Mouse (Mus musculus): ENCODE data around the gene Arhgef2.

Gene Arhgef2

DNA sequence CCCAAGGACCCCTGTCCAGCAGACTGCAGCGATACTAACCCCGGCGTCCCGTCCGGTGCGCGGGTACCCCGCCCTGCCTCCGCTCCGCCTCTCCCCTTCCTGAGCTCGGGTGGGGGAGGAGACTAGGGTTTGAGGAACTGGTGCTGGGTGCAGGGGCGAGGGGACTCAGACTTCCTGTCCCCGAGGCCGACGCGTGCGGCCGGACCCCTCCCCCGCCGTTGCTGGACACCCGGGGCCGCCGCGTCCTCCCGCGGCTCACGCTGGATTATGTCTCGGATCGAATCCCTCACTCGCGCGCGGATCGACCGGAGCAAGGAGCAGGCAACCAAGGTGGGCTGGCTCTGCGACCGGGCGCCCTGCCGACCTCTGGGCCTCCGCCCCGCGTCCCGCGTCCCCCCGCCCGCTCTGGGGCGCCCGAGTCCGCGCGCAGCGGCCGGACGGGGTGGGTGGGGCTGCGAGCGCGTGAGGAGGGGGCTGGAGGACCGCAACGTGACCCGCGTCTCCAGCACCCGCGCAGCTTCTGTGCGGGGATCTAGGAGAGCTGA, 15.3 kb downstream of the Arhgef2 start:
- DNase-seq (ENCODE audit: low spot score in 2 of 2), result peak; percentile 69 to 71

DNA sequence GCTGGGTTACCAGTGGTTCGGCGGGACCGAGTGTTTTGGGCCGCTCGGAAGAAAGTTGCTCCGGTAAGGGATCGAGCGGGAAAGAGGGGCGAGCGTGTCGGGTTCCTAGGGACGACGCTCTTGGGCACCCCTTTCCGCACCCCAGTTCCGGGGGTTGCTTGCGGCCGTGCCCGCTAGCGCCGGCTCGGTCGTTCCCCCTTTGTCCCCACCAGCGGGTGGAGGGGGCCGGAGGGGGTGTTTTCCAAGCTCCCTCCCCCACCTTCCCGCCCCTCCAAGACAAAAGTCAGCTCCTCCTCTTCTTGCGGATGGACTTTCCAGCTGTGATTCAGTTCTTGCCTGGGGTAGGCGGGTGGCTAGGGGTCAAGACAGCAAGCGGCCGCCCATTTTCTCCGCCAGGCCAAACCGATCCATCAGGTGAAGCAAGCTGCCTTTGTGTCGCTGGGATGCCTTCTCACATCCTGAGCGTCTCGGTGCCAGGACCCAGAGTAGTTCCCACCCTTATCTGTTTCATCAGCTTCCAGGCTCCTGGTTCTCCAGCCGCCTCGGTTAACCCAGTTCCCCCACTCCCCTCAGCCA, 15.9 kb downstream of the Arhgef2 start:
- DNase-seq (ENCODE audit: low spot score in 2 of 2), result peak; percentile 35 to 53

DNA sequence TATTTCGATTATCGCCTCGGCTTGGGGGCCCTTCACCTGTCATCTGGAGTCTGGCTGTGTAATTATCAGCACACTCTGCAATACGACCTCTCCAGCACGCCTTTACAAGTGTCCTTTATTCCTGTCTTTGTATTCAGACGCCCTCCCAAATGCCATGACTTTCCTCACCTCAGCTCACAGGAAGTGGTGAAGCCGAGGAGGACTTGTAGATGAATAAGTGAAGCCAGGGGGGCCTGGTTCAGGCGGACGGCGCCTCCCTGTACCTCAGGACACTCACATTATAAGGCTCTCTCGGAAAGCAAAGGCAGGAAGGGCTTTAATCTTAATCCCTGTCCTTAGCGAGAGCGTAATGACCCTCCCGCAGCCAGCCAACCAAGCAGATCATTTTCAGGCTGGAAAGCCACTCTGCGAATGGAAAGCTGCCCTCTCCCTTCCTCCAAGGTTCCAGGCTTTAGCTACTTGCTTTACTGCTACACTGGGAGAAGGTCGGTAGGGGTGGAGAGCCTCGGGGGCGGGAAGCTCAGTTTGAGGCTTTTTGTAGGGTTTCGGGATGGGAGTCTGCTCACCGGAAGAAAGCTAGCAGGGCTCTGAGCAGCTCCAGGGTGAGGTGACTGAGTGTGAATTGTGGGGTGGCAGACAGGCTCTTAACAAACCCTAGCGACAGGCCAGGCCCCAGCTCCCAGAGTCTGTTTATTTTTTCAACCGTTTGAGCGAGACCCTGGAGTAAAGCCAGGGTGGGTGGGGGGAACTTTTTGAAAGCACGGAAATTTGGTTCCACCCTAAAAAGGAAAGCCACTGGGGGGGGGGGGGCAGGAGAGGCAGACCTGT, 16.6 kb downstream of the Arhgef2 start:
- DNase-seq (ENCODE audit: low spot score in 2 of 2), result peak; percentile 43 to 52

DNA sequence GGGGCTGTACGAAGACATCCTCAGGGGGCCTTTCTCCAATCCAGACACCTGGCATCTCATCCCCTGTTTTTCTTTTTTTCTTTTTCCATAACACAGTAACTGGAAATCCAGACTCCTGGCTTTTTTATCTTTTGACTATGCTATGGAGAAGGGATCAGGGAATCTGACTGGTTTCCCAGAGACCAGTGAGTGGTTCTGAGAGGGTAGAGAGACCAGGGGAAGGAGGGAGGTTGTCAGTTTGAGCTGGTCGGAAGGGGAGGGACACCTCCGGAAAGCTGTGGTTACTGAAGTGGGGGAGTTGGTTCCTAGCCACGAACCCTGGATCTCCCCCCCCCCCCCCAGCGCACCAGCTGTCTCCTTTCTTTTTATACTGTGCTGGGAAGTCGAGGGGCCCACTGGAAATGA, 17.2 kb downstream of the Arhgef2 start:
- peak; percentile 31 to 49 for DNase-seq (ENCODE audit: low spot score in 2 of 2)

DNA sequence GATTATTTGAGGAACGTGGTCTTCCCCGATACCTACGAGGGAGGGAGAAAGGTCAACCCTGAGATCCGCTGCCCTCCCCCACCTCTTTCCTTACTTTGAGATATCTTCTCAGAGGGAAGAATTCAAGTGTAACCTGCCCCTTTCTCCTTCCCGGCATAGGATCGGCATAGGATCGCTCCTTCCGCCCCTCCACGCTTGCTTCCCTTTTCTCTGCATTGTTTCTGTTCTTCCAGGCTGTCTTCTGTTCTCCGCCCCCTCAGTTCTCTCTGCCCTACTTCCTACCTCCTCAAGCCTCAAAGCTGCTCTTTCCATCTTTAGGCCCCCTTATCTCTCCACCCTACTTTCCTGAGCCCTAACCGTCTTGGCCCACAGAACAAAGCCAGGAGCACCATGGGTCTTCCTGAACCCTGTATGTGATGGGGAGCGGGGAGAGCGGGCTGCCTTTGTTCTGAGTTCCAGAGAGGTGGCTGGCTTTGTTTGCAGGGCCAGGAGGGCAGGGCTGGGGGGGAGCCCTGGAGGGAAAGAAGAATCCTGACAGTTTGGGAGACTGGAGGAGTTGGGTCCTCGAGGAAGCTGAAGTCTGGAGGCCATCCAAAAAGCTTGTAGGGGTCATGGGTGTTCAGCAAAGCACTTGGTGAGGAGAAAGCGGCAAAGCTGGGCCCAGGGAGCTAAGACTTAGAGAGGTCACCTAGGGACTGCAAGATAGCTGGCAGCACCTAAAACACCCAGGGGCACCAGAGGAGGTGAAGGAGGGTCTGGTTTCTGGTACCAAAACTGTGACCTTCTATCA, 17.8 kb downstream of the Arhgef2 start:
- DNase-seq (ENCODE audit: low spot score in 2 of 2), result peak in 1 of 2 experiments; percentile 14

DNA sequence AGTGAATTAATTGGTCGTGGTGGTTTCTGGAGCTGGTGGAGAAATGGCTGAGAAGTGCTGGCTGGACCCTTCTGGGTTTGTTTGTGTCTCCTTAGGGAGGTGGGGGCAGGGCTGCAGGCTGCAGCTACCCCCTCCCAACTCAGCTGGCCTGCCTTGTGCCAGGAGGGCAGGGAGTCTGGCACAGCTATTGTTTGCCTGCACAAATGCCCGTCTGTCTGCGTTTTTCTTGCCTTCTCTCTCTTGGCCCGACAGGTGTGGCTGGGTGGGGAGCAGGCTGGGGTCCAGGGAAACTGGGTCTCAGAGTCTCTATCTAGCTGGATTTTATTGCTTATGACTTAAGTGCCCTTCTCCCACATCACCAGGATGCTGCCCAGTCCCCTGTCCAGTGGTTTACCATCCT, 18.6 kb downstream of the Arhgef2 start:
- no peak for DNase-seq (ENCODE audit: low spot score in 2 of 2)

DNA sequence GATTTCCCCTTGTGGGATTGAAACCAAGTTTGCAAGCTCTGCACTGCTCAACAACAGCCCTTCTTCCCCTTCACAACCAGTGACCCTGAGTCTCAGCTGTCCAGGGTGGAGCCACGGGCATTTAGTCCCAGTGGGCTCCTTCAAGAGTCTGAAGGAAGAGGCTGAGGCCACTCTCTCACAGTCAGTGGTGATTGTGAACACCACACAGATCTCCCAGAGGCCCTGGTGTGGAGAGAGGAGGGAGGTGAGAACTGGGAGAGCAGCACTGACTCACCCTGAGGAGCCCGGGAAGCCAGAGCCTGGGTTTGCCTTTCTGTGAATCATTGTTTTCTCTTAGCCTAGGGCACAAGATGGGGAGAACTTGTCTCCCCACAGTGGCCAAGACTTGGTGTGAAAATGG, 19.2 kb downstream of the Arhgef2 start:
- no peak for DNase-seq (ENCODE audit: low spot score in 2 of 2)

DNA sequence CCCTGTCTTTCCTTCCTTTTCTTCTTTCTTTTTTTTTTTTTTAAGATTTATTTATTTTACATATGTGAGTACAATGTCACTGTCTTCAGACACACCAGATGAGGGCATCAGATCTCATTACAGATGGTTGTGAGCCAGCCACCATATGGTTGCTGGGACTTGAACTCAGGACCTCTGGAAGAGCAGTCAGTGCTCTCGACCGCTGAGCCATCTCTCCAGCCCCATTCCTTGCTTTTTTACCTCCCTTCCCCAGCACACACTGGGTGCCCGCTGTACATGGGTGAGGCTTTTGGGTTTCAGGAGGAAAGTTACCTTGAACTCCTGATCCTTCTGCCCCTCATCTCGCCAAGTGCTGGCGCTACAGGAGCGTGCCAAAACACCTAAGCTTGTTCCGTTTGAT, 19.8 kb downstream of the Arhgef2 start:
- no peak for DNase-seq (ENCODE audit: low spot score in 2 of 2)

DNA sequence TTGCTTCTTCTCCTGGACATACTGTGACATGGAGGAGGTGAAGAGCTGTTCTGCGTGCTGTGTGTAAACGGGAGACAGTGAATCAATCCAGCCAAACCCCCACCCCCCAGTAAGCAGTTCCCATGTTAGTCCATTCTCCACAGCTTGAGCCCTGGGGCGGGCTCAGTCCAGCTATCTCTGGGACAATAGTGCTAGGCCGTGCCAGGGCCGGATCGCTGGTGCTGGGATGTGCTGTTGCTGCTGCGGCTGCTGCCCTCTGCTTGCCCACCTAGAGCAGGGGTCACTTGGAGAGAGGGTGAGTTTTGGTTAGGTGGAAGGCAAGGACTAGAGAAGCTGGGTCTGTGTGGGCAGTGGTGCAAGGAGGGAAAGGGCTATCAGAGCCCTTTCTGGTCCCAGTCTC, 20.6 kb downstream of the Arhgef2 start:
- DNase-seq (ENCODE audit: low spot score in 2 of 2), result no peak

DNA sequence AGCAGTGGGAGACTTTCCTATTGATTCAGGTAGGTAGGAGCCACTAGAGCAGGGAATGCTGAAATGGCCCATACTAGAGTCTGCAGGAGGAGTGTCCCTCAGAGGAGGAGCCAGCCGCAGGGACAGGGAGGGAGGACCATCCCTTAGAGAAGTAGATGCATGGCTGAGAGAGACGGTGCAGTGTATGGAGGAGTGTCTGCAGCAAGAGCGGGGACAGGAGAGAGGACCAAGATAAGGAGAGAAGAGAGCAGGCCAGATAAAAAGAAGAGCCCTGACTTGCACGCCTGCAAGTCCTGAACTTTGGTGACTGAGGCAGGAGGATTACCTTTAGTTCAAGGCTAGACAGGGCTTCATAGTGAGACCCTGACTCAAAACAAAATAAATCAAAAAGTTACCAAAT, 21.3 kb downstream of the Arhgef2 start:
- no peak for DNase-seq (ENCODE audit: low spot score in 2 of 2)

DNA sequence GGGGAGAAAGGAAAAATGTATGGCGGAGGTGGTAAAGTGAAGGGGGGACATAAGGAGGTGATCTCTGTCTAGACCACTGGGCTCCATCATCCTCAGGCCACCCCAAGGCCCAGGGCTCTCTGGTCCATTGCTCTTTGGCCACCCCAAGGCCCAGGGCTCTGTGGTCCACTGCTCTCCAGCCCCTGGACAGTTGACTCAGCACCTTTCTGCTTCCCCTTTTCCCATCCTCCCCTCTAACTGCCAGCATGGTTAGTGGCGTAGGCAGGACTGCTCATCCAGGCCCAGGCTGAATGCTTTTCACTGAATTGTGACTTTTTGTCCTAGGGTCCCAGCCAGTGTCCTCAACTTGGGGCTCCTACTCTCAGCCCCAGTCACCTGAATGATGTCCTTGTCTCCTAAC, 21.8 kb downstream of the Arhgef2 start:
- DNase-seq (ENCODE audit: low spot score in 2 of 2), result no peak

DNA sequence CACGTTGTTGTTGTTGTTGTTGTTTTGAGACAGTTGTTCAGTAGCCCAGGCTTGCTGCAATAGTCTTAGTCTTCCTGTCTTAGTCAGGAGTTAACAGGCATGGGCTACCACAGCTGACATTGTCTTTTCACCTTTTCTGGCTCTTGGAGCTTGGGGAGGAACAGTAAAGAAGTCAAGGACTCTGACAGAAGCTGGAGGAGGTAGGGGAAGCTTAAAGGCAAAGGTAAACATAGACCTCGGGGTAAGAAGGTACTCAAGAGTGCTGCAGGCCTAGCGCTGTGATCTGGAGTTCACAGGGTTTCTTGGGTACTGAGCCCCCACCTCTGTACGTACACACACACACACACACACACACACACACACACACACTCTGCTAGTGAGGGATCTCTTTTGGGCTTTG, 23.0 kb downstream of the Arhgef2 start:
- no peak for DNase-seq (ENCODE audit: low spot score in 2 of 2)

DNA sequence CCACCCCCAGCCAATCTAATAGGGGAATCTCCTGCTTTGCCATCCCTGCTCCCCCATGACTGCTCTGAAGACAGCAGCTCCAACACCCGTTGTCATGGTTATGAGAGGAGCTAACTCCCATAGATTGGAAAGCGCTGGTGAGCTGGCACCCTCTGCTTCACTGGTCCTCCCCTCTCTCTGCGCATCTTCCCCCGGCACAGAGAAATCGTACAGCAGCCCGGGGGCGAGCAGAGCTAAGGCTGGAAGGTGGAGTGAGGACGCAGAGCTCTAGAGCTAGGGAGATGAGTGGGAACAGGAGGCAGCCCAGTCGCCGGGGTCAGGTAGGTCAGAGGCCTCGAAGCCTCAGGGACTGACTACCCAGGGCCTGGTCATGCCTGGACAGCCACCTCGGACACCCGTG, 23.5 kb downstream of the Arhgef2 start:
- no peak for DNase-seq (ENCODE audit: low spot score in 2 of 2)

DNA sequence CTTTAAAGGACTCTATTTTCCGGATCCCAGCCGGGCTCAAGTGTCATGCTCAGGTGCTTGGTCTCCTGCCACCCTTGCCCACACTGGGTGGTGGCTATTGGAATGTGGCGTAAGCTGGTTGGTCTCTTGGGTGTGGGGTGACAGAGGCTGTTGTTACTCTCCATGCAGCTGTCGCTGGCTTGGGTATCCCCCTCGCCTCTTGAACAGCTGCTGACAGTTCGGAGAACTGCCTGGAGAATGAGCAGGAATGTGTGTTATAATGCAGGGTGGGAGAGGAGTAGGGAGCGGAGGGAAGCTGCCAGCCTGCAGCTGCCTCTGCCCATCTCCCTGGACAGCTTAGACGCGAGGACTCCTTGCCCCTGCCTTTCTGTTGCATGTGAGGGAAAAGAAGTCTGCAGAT, 24.3 kb downstream of the Arhgef2 start:
- DNase-seq (ENCODE audit: low spot score in 2 of 2), result no peak

DNA sequence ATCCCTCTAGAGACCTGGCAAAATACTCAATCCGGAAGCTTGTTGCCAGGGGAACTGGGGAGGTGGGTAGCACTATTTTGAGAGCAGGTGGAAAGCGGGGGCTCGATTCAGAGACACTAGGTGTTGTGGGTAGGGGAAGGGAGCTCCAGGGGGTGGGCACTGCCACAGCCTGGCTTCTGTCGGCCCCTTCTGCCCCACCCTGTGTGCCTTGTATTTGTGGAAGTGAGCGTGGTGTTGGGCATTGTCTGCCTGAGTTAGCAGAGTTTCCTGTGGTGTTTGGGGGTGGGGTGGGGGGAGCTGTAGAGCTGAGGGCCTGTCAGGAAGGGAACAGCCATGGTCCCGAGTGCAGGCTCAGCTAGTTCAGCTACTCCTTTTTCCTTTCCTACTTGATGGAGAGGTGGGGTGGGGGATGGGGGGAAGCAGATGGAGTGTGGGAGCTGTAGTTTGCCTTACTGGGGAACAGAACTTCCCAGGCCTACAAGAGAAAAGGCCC, 25.1 kb downstream of the Arhgef2 start:
- DNase-seq (ENCODE audit: low spot score in 2 of 2), result no peak

DNA sequence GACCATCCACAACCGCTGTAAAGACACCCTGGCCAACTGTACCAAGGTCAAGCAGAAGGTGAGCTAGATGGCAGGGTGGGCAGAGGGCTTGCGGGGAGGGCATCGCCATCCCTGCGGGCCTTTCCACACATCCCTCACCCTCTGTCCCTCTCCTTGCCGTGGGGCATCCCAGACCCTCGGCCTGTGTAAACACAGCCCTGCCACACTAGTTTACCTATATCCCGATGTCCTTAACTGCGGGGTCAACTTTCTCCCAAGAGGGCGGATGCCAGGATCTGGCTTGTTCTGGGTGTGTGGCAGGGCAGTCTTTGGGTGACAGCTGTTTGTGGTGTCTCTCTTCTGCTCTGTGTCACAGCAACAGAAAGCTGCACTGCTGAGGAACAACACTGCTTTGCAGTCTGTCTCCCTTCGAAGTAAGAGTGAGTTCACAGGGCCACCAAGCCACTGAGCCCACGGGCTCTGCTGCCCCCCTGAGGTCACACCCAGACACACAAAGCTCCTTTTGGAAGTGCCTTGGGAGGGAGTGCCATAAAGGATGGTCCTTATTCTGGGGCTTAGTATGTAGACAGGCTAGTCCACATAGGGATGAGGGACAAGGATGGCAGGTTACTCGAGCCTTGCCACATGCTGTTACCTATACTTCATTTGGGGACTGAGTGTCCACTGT, 26.3 kb downstream of the Arhgef2 start:
- no peak for DNase-seq (ENCODE audit: low spot score in 2 of 2)

DNA sequence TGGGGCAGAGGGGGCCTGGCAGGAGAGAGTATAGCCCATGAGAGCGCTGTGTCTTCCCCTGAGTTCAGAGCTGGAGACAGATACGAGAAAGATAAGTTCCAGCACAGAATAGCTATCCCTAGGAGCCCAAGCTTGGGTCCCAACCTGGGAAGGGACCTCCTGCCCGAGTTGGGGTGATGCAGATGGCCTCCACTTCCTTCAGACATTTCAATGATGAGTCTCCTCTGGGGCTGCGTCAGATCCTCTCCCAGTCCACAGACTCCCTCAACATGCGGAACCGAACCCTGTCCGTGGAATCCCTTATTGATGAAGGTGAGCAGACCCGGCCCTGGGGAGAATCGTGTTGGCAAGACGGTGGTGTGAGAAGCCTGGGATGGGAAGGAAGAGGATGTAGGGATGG, 27.3 kb downstream of the Arhgef2 start:
- DNase-seq (ENCODE audit: low spot score in 2 of 2), result no peak

DNA sequence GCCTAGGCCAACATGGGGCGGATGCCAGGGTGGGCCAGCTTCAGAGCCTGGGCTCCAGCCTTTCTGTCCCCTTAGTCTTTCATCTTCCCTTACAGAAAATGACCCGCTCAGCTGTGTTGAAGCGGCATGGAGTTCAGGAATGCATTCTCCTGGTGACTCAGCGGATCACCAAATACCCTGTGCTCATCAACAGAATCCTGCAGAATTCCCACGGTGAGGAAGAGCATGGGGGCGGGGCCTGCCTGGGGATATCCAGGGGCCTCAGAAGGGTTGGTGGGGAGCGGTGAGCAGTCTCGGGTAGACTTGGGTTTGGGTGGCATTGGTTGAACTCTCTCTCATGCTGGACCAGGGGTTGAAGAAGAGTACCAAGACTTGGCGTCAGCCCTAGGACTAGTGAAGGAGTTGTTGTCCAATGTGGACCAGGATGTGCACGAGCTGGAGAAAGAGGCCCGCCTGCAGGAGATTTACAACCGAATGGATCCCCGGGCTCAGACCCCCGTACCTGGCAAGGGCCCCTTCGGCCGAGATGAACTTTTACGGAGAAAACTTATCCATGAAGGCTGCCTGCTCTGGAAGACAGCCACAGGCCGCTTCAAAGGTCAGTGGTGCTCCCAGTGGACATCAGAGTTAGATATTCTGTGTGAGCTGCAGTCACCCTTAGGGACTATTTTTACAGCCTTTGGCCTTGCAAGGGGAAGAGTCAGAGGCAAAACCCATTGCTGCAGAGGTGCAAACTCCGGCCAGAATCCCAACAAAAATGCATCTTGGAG, 29.9 kb downstream of the Arhgef2 start:
- no peak for DNase-seq (ENCODE audit: low spot score in 2 of 2)

DNA sequence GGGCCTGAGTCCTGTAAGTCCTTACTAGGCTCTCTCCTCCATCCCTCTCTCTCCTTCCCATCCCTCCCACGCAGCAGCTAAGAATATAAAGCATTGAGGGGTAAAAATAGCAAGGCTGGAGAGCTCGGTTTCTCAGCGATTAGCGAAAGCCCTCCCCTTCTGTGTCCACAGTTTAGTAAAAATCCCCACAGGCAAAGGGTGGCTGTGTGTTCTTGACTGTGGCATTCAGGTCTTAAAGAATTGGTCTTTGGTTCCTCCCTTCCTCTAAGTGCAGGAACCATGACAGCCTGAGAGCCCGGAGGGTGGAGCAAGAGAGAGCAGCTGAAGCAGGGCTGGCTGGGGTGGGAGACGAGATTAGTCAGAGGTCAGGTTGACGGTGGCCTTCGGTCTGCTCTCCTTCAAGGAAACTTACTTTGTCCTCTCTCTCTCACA, 30.8 kb downstream of the Arhgef2 start:
- no peak for DNase-seq (ENCODE audit: low spot score in 2 of 2)

DNA sequence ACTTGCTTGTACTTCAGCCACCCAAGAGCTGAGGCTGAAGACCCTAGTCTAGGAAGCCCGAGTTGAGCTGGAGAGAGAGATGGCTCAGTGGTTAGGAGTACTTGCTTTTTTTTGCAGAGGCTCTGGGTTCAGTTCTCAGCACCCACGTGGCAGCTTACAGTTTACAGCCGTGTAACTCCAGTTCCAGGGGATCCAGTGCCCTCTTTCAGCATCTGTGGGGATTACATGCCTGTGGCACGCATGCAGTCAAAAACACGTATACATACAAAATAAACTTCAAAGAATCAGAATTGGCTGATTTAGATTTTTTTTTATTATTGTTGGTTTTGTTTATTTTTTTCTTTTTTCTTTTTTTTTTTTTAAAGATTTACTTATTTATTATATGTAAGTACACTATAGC, 31.4 kb downstream of the Arhgef2 start:
- no peak for DNase-seq (ENCODE audit: low spot score in 2 of 2)

DNA sequence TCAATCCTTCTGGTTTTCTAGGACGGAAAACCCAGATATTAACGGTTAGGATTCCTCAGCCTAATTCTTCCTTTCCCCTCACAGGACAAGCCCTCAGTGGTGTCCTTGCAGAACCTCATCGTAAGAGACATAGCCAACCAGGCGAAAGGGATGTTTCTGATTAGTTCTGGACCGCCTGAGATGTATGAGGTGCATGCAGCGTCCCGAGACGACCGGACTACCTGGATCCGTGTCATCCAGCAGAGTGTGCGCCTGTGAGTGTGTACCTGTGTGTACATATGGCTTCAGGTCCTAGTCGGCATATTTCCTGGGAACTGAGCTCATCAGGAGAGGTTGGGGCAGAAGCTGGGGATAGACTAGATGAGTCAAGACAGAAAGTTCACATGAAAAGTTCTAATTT, 33.5 kb downstream of the Arhgef2 start:
- no peak for DNase-seq (ENCODE audit: low spot score in 2 of 2)

Measured in thymus, postnatal 10 days (tissue).